Comparison of ENCODE assay signal across 16 mouse cellular contexts in the genomic region with DNA sequence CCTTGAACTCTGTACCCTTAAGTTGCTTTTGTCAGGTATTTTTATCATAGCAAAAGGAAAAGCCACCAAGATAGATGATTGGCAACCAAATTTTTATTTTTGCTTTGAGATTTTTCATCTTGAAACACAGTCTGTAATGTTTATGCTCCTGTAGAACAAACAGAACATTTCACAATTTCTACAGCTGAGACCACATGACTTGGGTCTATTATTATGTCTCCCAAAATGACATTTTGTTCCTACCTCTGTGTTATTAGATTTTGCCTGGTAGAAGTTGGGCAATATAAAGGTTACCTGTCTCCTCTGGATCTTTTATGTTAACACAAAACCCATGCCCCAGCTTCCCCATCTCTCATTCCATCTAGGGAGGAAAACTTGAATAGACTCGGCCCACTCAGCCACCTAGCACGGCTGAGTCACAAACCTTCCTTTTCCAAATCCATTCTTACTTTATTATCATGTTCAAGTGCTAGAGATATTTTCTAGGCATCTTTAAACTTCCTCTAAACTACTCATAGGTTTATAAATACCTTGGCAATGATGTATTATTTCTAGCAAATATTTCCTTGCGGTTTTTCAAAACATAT.
"Had no signal": no experiment of that assay in that cellular context is flagged by ENCODE, and none has a peak within 500 bp of the region (broad histone marks: within the 10 kb centered on the region; RNA-seq: fewer than 3 reads in every experiment).

No protein-coding gene starts in this region.

- H3K4me2 ChIP-seq: lung, embryonic 15.5 days; midbrain, embryonic 11.5 days; midbrain, embryonic 13.5 days; midbrain, embryonic 15.5 days; neural tube, embryonic 12.5 days; stomach, embryonic 15.5 days had no signal

- DNase-seq: lung, adult 2 months; lung, postnatal 14 days; lung, postnatal 36 days; thymus, adult 2 months; thymus, postnatal 25 days; thymus, postnatal 4 days had no signal

- H3K27ac ChIP-seq: lung, embryonic 15.5 days; macrophage; midbrain, embryonic 13.5 days; midbrain, embryonic 15.5 days; neural tube, embryonic 12.5 days; stomach, embryonic 15.5 days; stomach, postnatal 0 days had no signal

- H3K27me3 ChIP-seq: lung, embryonic 15.5 days; midbrain, embryonic 13.5 days; midbrain, embryonic 15.5 days; neural tube, embryonic 12.5 days; stomach, embryonic 15.5 days had no signal

- H3K4me3 ChIP-seq: lung, embryonic 15.5 days; megakaryocyte, embryonic 14.5 days; midbrain, embryonic 13.5 days; midbrain, embryonic 15.5 days; neural tube, embryonic 12.5 days; stomach, embryonic 15.5 days had no signal

- H3K9me3 ChIP-seq: lung, embryonic 15.5 days; megakaryocyte, embryonic 14.5 days; midbrain, embryonic 13.5 days; midbrain, embryonic 15.5 days; neural tube, embryonic 12.5 days; stomach, embryonic 15.5 days had no signal

- H3K9ac ChIP-seq: lung, embryonic 15.5 days; midbrain, embryonic 13.5 days; midbrain, embryonic 15.5 days; neural tube, embryonic 12.5 days; stomach, embryonic 15.5 days had no signal

- H3K36me3 ChIP-seq: lung, embryonic 15.5 days; midbrain, embryonic 13.5 days; midbrain, embryonic 15.5 days; neural tube, embryonic 12.5 days; stomach, embryonic 15.5 days had no signal

- H3K4me1 ChIP-seq: lung, embryonic 15.5 days; megakaryocyte, embryonic 14.5 days; midbrain, embryonic 13.5 days; midbrain, embryonic 15.5 days; neural tube, embryonic 12.5 days; stomach, embryonic 15.5 days had no signal

- ATAC-seq: lung, postnatal 0 days; midbrain, embryonic 13.5 days; midbrain, embryonic 15.5 days had no signal
